Mouse (Mus musculus) bone marrow, adult 2 months (tissue): ENCODE data around the gene Slc29a4.

ENCODE experiments used
- CTCF ChIP-seq: fragments of 200-500 bp; IDR thresholded peaks from 2 replicates; pipeline ENCODE4 v1.5.1; 2011; ENCODE audit warnings: low read length, control low read depth; ENCODE audit not compliant: control insufficient read depth, insufficient read depth
- POLR2A ChIP-seq: fragments of 200-500 bp; IDR thresholded peaks from 2 replicates; pipeline ENCODE4 v1.6.1; 2011; ENCODE audit warnings: low read depth, mild to moderate bottlenecking, control low read depth, low read length, borderline replicate concordance; ENCODE audit not compliant: control insufficient read depth

GRCm38 (mm10) chr5:142718486-142718885 lies 26.2 kb downstream of the Slc29a4 start:
- TF ChIP-seq POLR2A (no peak), CTCF (no peak)
